Mouse (Mus musculus) thymus, adult 18-20 months (tissue): ENCODE results near the gene Dnttip2.

Experiments
- DNase-seq, 2 experiments: peaks; one replicate each; pipeline ENCODE4 v3.0.0; 2022; ENCODE audit warnings: mixed read lengths in 2 of 2

Gene Dnttip2

GRCm38 (mm10) chr3:122333493-122333892, 59.3 kb downstream of the Dnttip2 start:
- no peak for DNase-seq

GRCm38 (mm10) chr3:122333902-122334301, 59.7 kb downstream of the Dnttip2 start:
- DNase-seq: no peak

GRCm38 (mm10) chr3:122334375-122334774, 60.2 kb downstream of the Dnttip2 start:
- DNase-seq: no peak
